Mouse (Mus musculus) embryonic facial prominence, embryonic 13.5 days (tissue): ENCODE measurements around the gene Cldn11. TPM values are rescaled to one million over a fixed set of nuclear protein-coding genes. Genes with fewer than 3 reads are reported as not detected.

Source experiments
- ATAC-seq: fragments of 200-750 bp; cut with Nextera tagmentation; 2 replicates; pipeline ENCODE4 v1.8.0; 2017; ENCODE audit warnings: low read depth; ENCODE audit not compliant: insufficient number of reproducible peaks, insufficient read depth, low FRiP score, low TSS enrichment
- H3K27ac ChIP-seq: fragments of 300-500 bp; sonication (generic); 2 replicates; pipeline ENCODE4 v1.5.1; 2015; ENCODE audit warnings: moderate library complexity, mild to moderate bottlenecking, inconsistent platforms
- H3K27me3 ChIP-seq: fragments of 300-500 bp; sonication (generic); 2 replicates; pipeline ENCODE4 v1.6.1; 2015; ENCODE audit warnings: mild to moderate bottlenecking, inconsistent platforms
- H3K36me3 ChIP-seq: fragments of 300-500 bp; sonication (generic); 2 replicates; pipeline ENCODE4 v1.6.1; 2015; ENCODE audit warnings: mild to moderate bottlenecking, inconsistent platforms
- H3K4me1 ChIP-seq: fragments of 300-500 bp; sonication (generic); 2 replicates; pipeline ENCODE4 v1.6.1; 2015; ENCODE audit warnings: inconsistent platforms
- H3K4me2 ChIP-seq: fragments of 300-500 bp; sonication (generic); 2 replicates; pipeline ENCODE4 v1.6.1; 2015; ENCODE audit warnings: moderate library complexity, mild to moderate bottlenecking, inconsistent platforms
- H3K4me3 ChIP-seq: fragments of 300-500 bp; sonication (generic); 2 replicates; pipeline ENCODE4 v1.5.1; 2015; ENCODE audit warnings: mild to moderate bottlenecking, inconsistent platforms
- H3K9ac ChIP-seq: fragments of 300-500 bp; sonication (generic); 2 replicates; pipeline ENCODE4 v1.6.1; 2015; ENCODE audit warnings: mild to moderate bottlenecking, inconsistent platforms
- H3K9me3 ChIP-seq: fragments of 300-500 bp; sonication (generic); 2 replicates; pipeline ENCODE4 v1.6.1; 2016; ENCODE audit warnings: inconsistent platforms
- WGBS: fragments of 180-500 bp; shearing (Covaris S2); methylation state at CpG from one replicate; pipeline ENCODE4 v1.1.7; 2015; ENCODE audit warnings: mixed read lengths; 5-methylcytosine and 5-hydroxymethylcytosine counted together
- polyA plus RNA-seq: library from polyadenylated mRNA; unstranded; fragments of >200 nt; fragmentation: Nextera tagmentation; extraction: Ambion mirVana; gene quantifications from 2 replicates; pipeline ENCODE4 v1.2.1, GENCODE M21; 2015

Cldn11 gene
- polyA plus RNA-seq, 1 experiment from 2014 or later, result 18.1 TPM

GRCm38 (mm10) chr3:31212205-31213038 lies 62.7 kb downstream of the Cldn11 start:
- no peak overlapping the region for H3K4me3 ChIP-seq
- no peak overlapping the region for H3K9ac ChIP-seq
- peak; percentile 80 for ATAC-seq
- H3K4me1 ChIP-seq, result peaks cover 46% of the 10 kb centered on the region
- no peaks in the 10 kb centered on the region for H3K36me3 ChIP-seq
- H3K27ac ChIP-seq, result peak overlapping the region; percentile 76
- no peaks in the 10 kb centered on the region for H3K9me3 ChIP-seq
- WGBS, result 32% methylated on average over 9 of the region's 9 CpGs
- H3K27me3 ChIP-seq, result no peaks in the 10 kb centered on the region
- peak overlapping the region; percentile 7; the same call in 1 of the 2 replicates for H3K4me2 ChIP-seq

GRCm38 (mm10) chr3:31213802-31214201 lies 64.1 kb downstream of the Cldn11 start:
- WGBS, result 38% methylated on average over 3 of the region's 3 CpGs
- Histone ChIP-seq H3K4me2 (no peak overlapping the region), H3K27me3 (no peaks in the 10 kb centered on the region), H3K36me3 (no peaks in the 10 kb centered on the region), H3K27ac (0 out of 2 replicates have a peak overlapping the region, but pooled peaks have one; percentile 76), H3K4me1 (peaks cover 38% of the 10 kb centered on the region), H3K9ac (no peak overlapping the region), H3K9me3 (no peaks in the 10 kb centered on the region), H3K4me3 (no peak overlapping the region)
- no peak for ATAC-seq

Other genes starting within 250 kb of the Cldn11 start
- 8.1 and 9.4 TPM in 2 replicates for gene Phc3, start 180.5 kb upstream of the Cldn11 start, polyA plus RNA-seq
- 39.0 and 39.3 TPM in 2 replicates for gene Prkci, start 154.2 kb upstream of the Cldn11 start, polyA plus RNA-seq
- 18.4 and 23.6 TPM in 2 replicates for gene Skil, start 54.9 kb upstream of the Cldn11 start, polyA plus RNA-seq
- 0.07 and 0.21 TPM in 2 replicates for gene Slc7a14, start 160.5 kb downstream of the Cldn11 start, polyA plus RNA-seq